Mouse (Mus musculus) ES-Bruce4 (cell line): ENCODE data around the gene Mrnip.

ENCODE experiments used
- CTCF ChIP-seq: IDR thresholded peaks from one replicate; pipeline ENCODE4 v1.8.1; 2011; ENCODE audit warnings: low read depth, low read length
- EP300 ChIP-seq: IDR thresholded peaks from 2 replicates; pipeline ENCODE4 v1.6.1; 2011; ENCODE audit warnings: low read depth, low read length; ENCODE audit not compliant: insufficient read depth
- POLR2A ChIP-seq: IDR thresholded peaks from one replicate; pipeline ENCODE4 v1.8.1; 2011; ENCODE audit warnings: low read length; ENCODE audit not compliant: insufficient read depth

GRCm38 (mm10) chr11:50208039-50208438 lies 33.8 kb downstream of the Mrnip start:
- TF ChIP-seq CTCF (no peak), POLR2A (no peak), EP300 (no peak)
